Mouse (Mus musculus) ES-Bruce4 (cell line): Measurements from ENCODE around the gene Ippk. TPM values are rescaled to one million over a fixed set of nuclear protein-coding genes. Genes with fewer than 3 reads are reported as not detected.

Source experiments
- H3K27ac ChIP-seq: 2 replicates; pipeline ENCODE4 v1.5.1; 2012; ENCODE audit warnings: low read length, inconsistent platforms; ENCODE audit not compliant: insufficient read depth
- H3K27me3 ChIP-seq: 2 replicates; pipeline ENCODE4 v1.6.1; 2012; ENCODE audit warnings: mild to moderate bottlenecking, low read length, inconsistent platforms; ENCODE audit not compliant: control insufficient read depth, poor library complexity, insufficient read depth, severe bottlenecking
- H3K36me3 ChIP-seq: 2 replicates; pipeline ENCODE4 v1.6.1; 2012; ENCODE audit warnings: inconsistent platforms, mild to moderate bottlenecking, low read length, moderate library complexity; ENCODE audit not compliant: control insufficient read depth, poor library complexity, insufficient read depth, severe bottlenecking
- H3K4me1 ChIP-seq: one replicate; pipeline ENCODE4 v1.8.1; 2011; ENCODE audit warnings: low read length; ENCODE audit not compliant: control insufficient read depth, insufficient read depth
- H3K4me3 ChIP-seq: 2 replicates; pipeline ENCODE4 v1.5.1; 2011; ENCODE audit warnings: low read depth, mild to moderate bottlenecking, low read length
- H3K9ac ChIP-seq: 2 replicates; pipeline ENCODE4 v1.6.1; 2012; ENCODE audit warnings: low read depth, mild to moderate bottlenecking, inconsistent platforms; ENCODE audit not compliant: poor library complexity, severe bottlenecking
- H3K9me3 ChIP-seq: replicated peaks from 2 replicates; pipeline ENCODE4 v1.6.1; 2012; ENCODE audit warnings: mild to moderate bottlenecking, low read length, inconsistent platforms; ENCODE audit not compliant: control insufficient read depth, poor library complexity, insufficient read depth, severe bottlenecking
- CTCF ChIP-seq: IDR thresholded peaks from one replicate; pipeline ENCODE4 v1.8.1; 2011; ENCODE audit warnings: low read depth, low read length
- EP300 ChIP-seq: IDR thresholded peaks from 2 replicates; pipeline ENCODE4 v1.6.1; 2011; ENCODE audit warnings: low read depth, low read length; ENCODE audit not compliant: insufficient read depth
- POLR2A ChIP-seq: IDR thresholded peaks from one replicate; pipeline ENCODE4 v1.8.1; 2011; ENCODE audit warnings: low read length; ENCODE audit not compliant: insufficient read depth
- polyA plus RNA-seq: library from polyadenylated mRNA; stranded (reverse); fragments of >200 nt; gene quantifications from 2 replicates; pipeline ENCODE4 v1.2.4, GENCODE M21; 2011; ENCODE audit warnings: low read depth; ENCODE audit not compliant: missing spikeins, insufficient read depth, insufficient read length

Ippk gene
- 15.4 and 16.4 TPM in 2 replicates for polyA plus RNA-seq

- H3K9ac ChIP-seq, result peak within 1 kb of the TSS; percentile 81
- no peaks in the 10 kb centered on the region for H3K4me1 ChIP-seq
- H3K36me3 ChIP-seq, result no peaks in the 10 kb centered on the region
- no peaks in the 10 kb centered on the region for H3K9me3 ChIP-seq
- TF ChIP-seq EP300 (no peak), POLR2A (peak; percentile 45), CTCF (no peak)
- H3K27ac ChIP-seq, result peak within 1 kb of the TSS; percentile 48; the same call in 1 of the 2 replicates
- H3K27me3 ChIP-seq, result no peaks in the 10 kb centered on the region
- peak within 1 kb of the TSS; percentile 99 for H3K4me3 ChIP-seq
Measured at GRCm38 (mm10) chr13:49420754-49421605, at the start of gene Ippk. Ippk (plus strand) TSS chr13:49421249.

- no peak overlapping the region for H3K4me3 ChIP-seq
- H3K9ac ChIP-seq, result no peak overlapping the region
- no peaks in the 10 kb centered on the region for H3K36me3 ChIP-seq
- no peaks in the 10 kb centered on the region for H3K4me1 ChIP-seq
- TF ChIP-seq POLR2A, result no peak
- no peak for TF ChIP-seq CTCF
- no peak for TF ChIP-seq EP300
- H3K27me3 ChIP-seq, result no peaks in the 10 kb centered on the region
- no peaks in the 10 kb centered on the region for H3K9me3 ChIP-seq
- H3K27ac ChIP-seq, result no peak overlapping the region
Measured at GRCm38 (mm10) chr13:49371428-49371899, 49.6 kb upstream of the Ippk start.

- Histone ChIP-seq H3K27me3 (no peaks in the 10 kb centered on the region), H3K4me3 (no peak overlapping the region), H3K36me3 (no peaks in the 10 kb centered on the region), H3K9me3 (no peaks in the 10 kb centered on the region), H3K4me1 (no peaks in the 10 kb centered on the region), H3K9ac (no peak overlapping the region), H3K27ac (no peak overlapping the region)
- TF ChIP-seq EP300 (no peak), CTCF (no peak), POLR2A (no peak)
Measured at GRCm38 (mm10) chr13:49372370-49373060, 48.5 kb upstream of the Ippk start.

GRCm38 (mm10) chr13:49374304-49374703 is 46.7 kb upstream of the Ippk start:
- 0 out of 2 replicates have a peak, but pooled peaks cover 6% of the 10 kb centered on the region for H3K36me3 ChIP-seq
- H3K27ac ChIP-seq, result no peak overlapping the region
- TF ChIP-seq POLR2A (no peak), CTCF (no peak), EP300 (no peak)
- H3K4me3 ChIP-seq, result no peak overlapping the region
- no peaks in the 10 kb centered on the region for H3K4me1 ChIP-seq
- H3K27me3 ChIP-seq, result no peaks in the 10 kb centered on the region
- no peak overlapping the region for H3K9ac ChIP-seq
- no peaks in the 10 kb centered on the region for H3K9me3 ChIP-seq

- 0 out of 2 replicates have a peak, but pooled peaks cover 6% of the 10 kb centered on the region for H3K36me3 ChIP-seq
- H3K27me3 ChIP-seq, result no peaks in the 10 kb centered on the region
- no peak overlapping the region for H3K4me3 ChIP-seq
- no peaks in the 10 kb centered on the region for H3K9me3 ChIP-seq
- no peaks in the 10 kb centered on the region for H3K4me1 ChIP-seq
- H3K9ac ChIP-seq, result no peak overlapping the region
- TF ChIP-seq CTCF, result no peak
- no peak for TF ChIP-seq POLR2A
- H3K27ac ChIP-seq, result no peak overlapping the region
Measured at GRCm38 (mm10) chr13:49374730-49375129, 46.3 kb upstream of the Ippk start.

- 0 out of 2 replicates have a peak, but pooled peaks cover 6% of the 10 kb centered on the region for H3K36me3 ChIP-seq
- no peak overlapping the region for H3K9ac ChIP-seq
- H3K4me3 ChIP-seq, result no peak overlapping the region
- no peaks in the 10 kb centered on the region for H3K27me3 ChIP-seq
- no peaks in the 10 kb centered on the region for H3K4me1 ChIP-seq
- H3K9me3 ChIP-seq, result no peaks in the 10 kb centered on the region
- no peak for TF ChIP-seq POLR2A
- TF ChIP-seq EP300, result no peak
- no peak for TF ChIP-seq CTCF
- no peak overlapping the region for H3K27ac ChIP-seq
Measured at GRCm38 (mm10) chr13:49377608-49378007, 43.4 kb upstream of the Ippk start.
